11 mouse cellular contexts compared by ENCODE assay signal in the genomic region with DNA sequence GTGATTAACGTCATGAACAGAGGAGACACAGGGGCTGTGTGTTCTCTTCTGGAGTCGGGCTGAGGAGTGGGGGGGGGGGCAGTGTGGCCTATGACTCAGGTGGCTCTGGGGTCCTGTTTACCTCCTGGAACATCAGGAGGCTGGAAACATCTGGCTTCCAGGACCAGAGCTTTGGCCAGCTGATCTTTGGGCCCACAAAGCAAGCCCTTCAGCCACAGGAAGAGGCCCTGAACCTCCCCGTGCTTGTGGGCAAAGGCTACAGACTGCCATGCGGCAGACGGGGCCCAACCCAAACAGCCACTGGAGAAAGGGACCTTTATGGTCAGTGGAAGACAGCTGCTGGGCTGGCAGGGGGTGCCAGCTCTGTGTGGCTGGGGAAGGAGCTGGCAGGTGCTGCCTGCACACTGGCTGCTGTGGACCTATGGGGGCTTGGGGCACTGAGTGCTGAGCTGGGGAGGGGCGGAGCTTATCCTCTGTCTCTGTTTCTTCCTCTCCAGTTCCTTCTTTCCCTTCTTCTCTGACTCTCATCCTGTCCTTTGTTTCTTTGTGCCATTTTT. TPM values are rescaled to one million over a fixed set of nuclear protein-coding genes. Genes with fewer than 3 reads are reported as not detected.
DNase-seq lines count a peak whose midpoint lies in the region; ATAC-seq lines count a peak whose summit lies in the region.
"Had no signal": no experiment of that assay in that cellular context is flagged by ENCODE, and none has a peak within 500 bp of the region (broad histone marks: within the 10 kb centered on the region; RNA-seq: fewer than 3 reads in every experiment).

No protein-coding gene starts in this region.

- H3K4me2 ChIP-seq in forebrain, embryonic 13.5 days: no peak overlapping the region
- no peak overlapping the region for H3K4me2 ChIP-seq in forebrain, embryonic 11.5 days (ENCODE audit: low read depth, low read length, severe bottlenecking)
- no peak overlapping the region for H3K4me2 ChIP-seq in intestine, embryonic 16.5 days (ENCODE audit: low read depth, low read length)

- H3K27me3 ChIP-seq in forebrain, embryonic 13.5 days: no peaks in the 10 kb centered on the region
- H3K27me3 ChIP-seq in forebrain, embryonic 11.5 days (ENCODE audit: control insufficient read depth, insufficient read depth, low read length): no peaks in the 10 kb centered on the region; the same call in 1 of the 2 replicates
- H3K27me3 ChIP-seq in intestine, embryonic 16.5 days (replicated peaks; ENCODE audit: control insufficient read depth, insufficient read depth, low read length): no peaks in the 10 kb centered on the region

- H3K27ac ChIP-seq in forebrain, embryonic 13.5 days: peak overlapping the region; percentile 10; the same call in 1 of the 2 replicates
- H3K27ac ChIP-seq in forebrain, embryonic 11.5 days (ENCODE audit: low read depth, low read length): no peak overlapping the region
- no peak overlapping the region for H3K27ac ChIP-seq in intestine, embryonic 16.5 days (ENCODE audit: low read length)

- WGBS in forebrain, embryonic 13.5 days: 62% methylated on average over 6 of the region's 6 CpGs
- WGBS in forebrain, embryonic 11.5 days: 69% methylated on average over 6 of the region's 6 CpGs
- 56% methylated on average over 6 of the region's 6 CpGs for WGBS in intestine, embryonic 16.5 days

- no peaks in the 10 kb centered on the region for H3K9me3 ChIP-seq in forebrain, embryonic 13.5 days (replicated peaks)
- H3K9me3 ChIP-seq in forebrain, embryonic 11.5 days (ENCODE audit: control insufficient read depth, low read length): no peaks in the 10 kb centered on the region
- H3K9me3 ChIP-seq in intestine, embryonic 16.5 days (ENCODE audit: control insufficient read depth, low read length): no peaks in the 10 kb centered on the region

- H3K4me3 ChIP-seq in forebrain, embryonic 13.5 days: no peak overlapping the region
- H3K4me3 ChIP-seq in forebrain, embryonic 11.5 days (ENCODE audit: low read depth, low read length): no peak overlapping the region
- H3K4me3 ChIP-seq in intestine, embryonic 16.5 days (ENCODE audit: low read length): no peak overlapping the region

- H3K9ac ChIP-seq in forebrain, embryonic 13.5 days: no peak overlapping the region
- no peak overlapping the region; the same call in 1 of the 2 replicates for H3K9ac ChIP-seq in forebrain, embryonic 11.5 days (ENCODE audit: low read length)
- no peak overlapping the region for H3K9ac ChIP-seq in intestine, embryonic 16.5 days (ENCODE audit: low read depth, low read length)

- no peaks in the 10 kb centered on the region for H3K36me3 ChIP-seq in forebrain, embryonic 13.5 days (ENCODE audit: poor library complexity, severe bottlenecking)
- H3K36me3 ChIP-seq in forebrain, embryonic 11.5 days (ENCODE audit: control insufficient read depth, insufficient read depth, low read length): no peaks in the 10 kb centered on the region
- no peaks in the 10 kb centered on the region for H3K36me3 ChIP-seq in intestine, embryonic 16.5 days (ENCODE audit: control insufficient read depth, insufficient read depth, low read length)

- ATAC-seq in forebrain, embryonic 13.5 days: no peak
- no peak for ATAC-seq in forebrain, embryonic 11.5 days (replicated peaks; ENCODE audit: low FRiP score)
- ATAC-seq in intestine, embryonic 16.5 days: peak; percentile 39; the same call in 1 of the 2 replicates

- no peak for DNase-seq in forebrain, embryonic 11.5 days (ENCODE audit: low spot score)
- peak; percentile 38 for DNase-seq in thymus, postnatal 4 days
- no peak for DNase-seq in thymus, adult 18-20 months
- no peak for DNase-seq in right cerebral cortex, adult 2 months (ENCODE audit: low spot score in 2 of 2)
- no peak for DNase-seq in layer of hippocampus, postnatal 36 days
- DNase-seq in cerebellum, adult 8-10 months: no peak
- DNase-seq: heart, postnatal 36 days; kidney, postnatal 4 days; lung, postnatal 36 days had no signal

- no peaks in the 10 kb centered on the region for H3K4me1 ChIP-seq in forebrain, embryonic 13.5 days
- no peaks in the 10 kb centered on the region for H3K4me1 ChIP-seq in forebrain, embryonic 11.5 days (replicated peaks; ENCODE audit: control insufficient read depth, insufficient read depth, low read length)
- no peaks in the 10 kb centered on the region for H3K4me1 ChIP-seq in intestine, embryonic 16.5 days (ENCODE audit: control insufficient read depth, insufficient read depth, low read length)

RNA-seq across cellular contexts. Expression of a gene that starts 45.2 kb away (rescaled TPM):
- polyA plus RNA-seq in forebrain, embryonic 13.5 days (2015; fragmentation: Nextera tagmentation; extraction: Ambion mirVana): 19.7 and 25.9 TPM in 2 replicates
- 5.5 and 5.7 TPM in 2 replicates for polyA plus RNA-seq in forebrain, embryonic 11.5 days (2014; fragmentation: Nextera tagmentation; extraction: Ambion mirVana)
- polyA plus RNA-seq in intestine, embryonic 16.5 days (2015; fragmentation: Nextera tagmentation; extraction: Ambion mirVana): 3.4 and 3.6 TPM in 2 replicates
- total RNA-seq in layer of hippocampus, postnatal 36 days (2021): 100 to 1,000 TPM; 493 to 502 TPM
